Mouse (Mus musculus) ES-Bruce4 (cell line): Measurements from ENCODE around the gene Sez6l.

Experiments
- CTCF ChIP-seq: IDR thresholded peaks from one replicate; pipeline ENCODE4 v1.8.1; 2011; ENCODE audit warnings: low read depth, low read length
- POLR2A ChIP-seq: IDR thresholded peaks from one replicate; pipeline ENCODE4 v1.8.1; 2011; ENCODE audit warnings: low read length; ENCODE audit not compliant: insufficient read depth

DNA sequence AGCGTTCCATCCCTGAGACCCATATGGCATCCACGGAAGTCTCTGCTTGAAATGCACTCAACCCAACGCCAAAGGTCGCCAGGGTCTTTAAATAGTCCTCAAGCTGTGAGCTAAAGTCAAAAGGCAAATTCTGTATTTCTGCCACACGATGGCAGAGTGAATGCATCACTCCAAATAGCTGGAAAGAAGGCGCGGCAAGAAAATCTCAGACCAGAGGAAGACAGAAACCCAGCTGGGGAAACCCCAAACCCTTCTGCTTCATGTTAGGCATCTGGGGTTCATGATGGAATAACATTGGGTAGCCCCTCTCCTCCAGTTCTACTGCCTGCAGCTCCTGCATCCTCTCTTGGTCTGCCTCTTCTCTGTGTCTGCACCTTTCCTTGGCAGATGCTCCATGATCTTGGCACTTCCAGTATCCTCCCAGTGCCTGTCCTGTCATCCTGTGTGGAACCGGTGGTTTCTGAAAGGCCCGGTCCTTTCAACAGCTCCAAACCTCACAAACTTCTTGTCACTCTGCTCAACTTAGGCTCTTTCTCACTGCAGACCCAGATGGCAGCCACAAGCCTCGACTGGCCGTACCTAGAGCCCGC lies 121.9 kb downstream of the Sez6l start:
- TF ChIP-seq POLR2A (no peak), CTCF (no peak)
